Mouse (Mus musculus) macrophage (primary cell): ENCODE measurements around the gene Nrip1. TPM values are rescaled to one million over a fixed set of nuclear protein-coding genes. Genes with fewer than 3 reads are reported as not detected.

Experiments
- H3K27ac ChIP-seq: fragments of 350-480 bp; formaldehyde crosslinking; 2 replicates; pipeline ENCODE4 v1.9.0; 2021
- H3K36me3 ChIP-seq: fragments of 350-480 bp; formaldehyde crosslinking; 2 replicates; pipeline ENCODE4 v1.9.0; 2021; ENCODE audit errors: inconsistent target
- H3K4me3 ChIP-seq: fragments of 350-480 bp; formaldehyde crosslinking; 2 replicates; pipeline ENCODE4 v1.9.0; 2021; ENCODE audit errors: inconsistent target
- H3K79me2 ChIP-seq: fragments of 350-480 bp; formaldehyde crosslinking; 2 replicates; pipeline ENCODE4 v1.9.0; 2021; ENCODE audit errors: inconsistent target
- WGBS: methylation state at CpG from one replicate; pipeline ENCODE4 v1.1.7; 2026; ENCODE audit warnings: inconsistent platforms; ENCODE audit not compliant: missing documents; 5-methylcytosine and 5-hydroxymethylcytosine counted together
- polyA plus RNA-seq: library from polyadenylated mRNA; stranded (reverse); fragments of 250-400 nt; gene quantifications from 3 replicates; pipeline ENCODE4 v1.2.4, GENCODE M21; 2018; ENCODE audit warnings: inconsistent platforms

Nrip1 gene
- polyA plus RNA-seq, 1 experiment from 2014 or later, result 5.8 TPM

DNA sequence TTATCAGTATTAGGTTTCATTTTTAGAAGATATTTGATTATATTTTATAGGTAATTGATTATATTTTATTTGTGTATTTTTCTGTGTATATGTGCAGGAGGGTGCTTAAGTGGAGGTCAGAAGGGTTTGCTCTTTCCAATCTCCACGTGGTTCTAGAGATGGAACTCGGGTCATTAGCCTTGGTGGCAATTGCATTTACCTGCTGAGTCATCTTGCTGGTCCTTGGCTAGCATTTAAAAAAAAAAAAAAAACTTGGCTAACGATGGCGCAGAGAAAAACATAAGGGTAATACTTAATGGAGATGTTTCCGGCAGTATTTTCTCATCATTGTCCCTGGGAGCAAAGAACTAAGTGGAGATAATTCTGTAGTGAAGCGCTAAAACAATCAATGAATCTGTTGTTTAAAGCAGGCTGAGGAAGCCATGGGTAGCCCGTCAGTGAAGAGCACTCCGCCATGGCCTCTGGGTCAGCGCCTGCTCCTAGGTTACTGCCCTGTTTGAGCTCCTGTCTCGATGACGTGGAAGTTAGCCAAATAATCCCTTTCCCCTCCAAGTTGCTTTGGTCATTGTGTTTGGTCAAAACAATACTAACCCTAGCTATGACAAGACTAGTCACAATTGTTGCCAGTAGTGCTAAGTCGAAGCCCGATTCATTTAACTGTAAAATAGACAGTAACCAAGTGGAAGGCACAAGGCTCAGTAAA, 25.8 kb downstream of the Nrip1 start:
- H3K27ac ChIP-seq, result no peak overlapping the region
- H3K36me3 ChIP-seq, result no peaks in the 10 kb centered on the region; the same call in 1 of the 2 replicates
- no peak overlapping the region for H3K4me3 ChIP-seq
- peaks cover 51% of the 10 kb centered on the region; the same call in 1 of the 2 replicates for H3K79me2 ChIP-seq
- WGBS, result 91% methylated on average over 13 of the region's 13 CpGs

DNA sequence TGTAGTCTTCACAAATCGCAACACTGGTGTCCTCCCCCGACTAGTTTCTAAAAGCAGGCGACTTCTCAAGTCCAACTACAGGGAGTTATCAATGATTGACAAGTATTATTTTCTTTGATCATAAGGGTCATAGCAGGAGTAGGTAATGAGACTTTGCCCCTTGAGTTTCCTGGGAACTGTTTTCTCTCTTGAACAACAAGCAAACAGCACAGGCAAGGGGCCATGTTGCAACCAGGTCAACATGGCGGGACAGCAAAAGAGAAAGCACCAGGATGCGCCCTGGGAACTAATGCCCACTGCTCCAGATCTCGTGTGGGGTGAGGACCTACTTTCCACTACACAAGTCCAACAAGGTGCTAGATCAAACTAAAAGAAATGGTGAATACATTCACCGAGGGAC, 27.3 kb downstream of the Nrip1 start:
- Histone ChIP-seq H3K4me3 (no peak overlapping the region), H3K27ac (no peak overlapping the region), H3K79me2 (peaks cover 48% of the 10 kb centered on the region; the same call in 1 of the 2 replicates), H3K36me3 (no peaks in the 10 kb centered on the region)
- 99% methylated on average over 7 of the region's 7 CpGs for WGBS

DNA sequence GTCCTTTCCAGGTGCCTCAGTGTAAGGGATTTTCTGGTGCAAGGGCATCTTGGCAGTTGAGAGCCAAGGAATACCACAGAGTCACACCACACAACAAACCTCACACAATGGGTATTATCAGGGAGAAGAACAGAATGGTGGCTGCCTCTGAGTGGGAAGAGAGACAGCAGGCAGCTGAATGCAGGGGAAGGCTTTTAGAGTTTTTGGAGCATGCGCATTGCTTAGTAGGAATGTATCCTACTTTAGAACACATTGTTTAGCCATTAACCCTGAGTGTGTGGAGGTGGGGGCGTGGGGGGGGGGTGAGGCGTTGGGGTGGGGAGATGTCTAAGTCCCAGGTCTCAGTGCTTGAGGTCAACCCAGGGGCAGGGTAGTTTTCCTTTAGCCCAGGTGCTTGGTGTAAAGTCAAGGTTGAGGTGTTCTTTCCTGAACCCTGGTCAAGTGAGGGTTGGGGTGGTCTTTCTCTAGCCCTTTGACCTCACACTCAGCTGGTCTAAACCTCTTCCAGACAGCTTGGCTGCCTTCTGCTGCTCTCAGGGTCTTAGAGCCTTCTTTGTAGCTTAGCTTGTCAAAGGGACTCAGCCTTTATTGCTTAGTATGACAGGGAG, 28.8 kb downstream of the Nrip1 start:
- 97% methylated on average over 2 of the region's 3 CpGs for WGBS
- Histone ChIP-seq H3K4me3 (no peak overlapping the region), H3K36me3 (no peaks in the 10 kb centered on the region), H3K27ac (no peak overlapping the region), H3K79me2 (peaks cover 63% of the 10 kb centered on the region; the same call in 1 of the 2 replicates)

DNA sequence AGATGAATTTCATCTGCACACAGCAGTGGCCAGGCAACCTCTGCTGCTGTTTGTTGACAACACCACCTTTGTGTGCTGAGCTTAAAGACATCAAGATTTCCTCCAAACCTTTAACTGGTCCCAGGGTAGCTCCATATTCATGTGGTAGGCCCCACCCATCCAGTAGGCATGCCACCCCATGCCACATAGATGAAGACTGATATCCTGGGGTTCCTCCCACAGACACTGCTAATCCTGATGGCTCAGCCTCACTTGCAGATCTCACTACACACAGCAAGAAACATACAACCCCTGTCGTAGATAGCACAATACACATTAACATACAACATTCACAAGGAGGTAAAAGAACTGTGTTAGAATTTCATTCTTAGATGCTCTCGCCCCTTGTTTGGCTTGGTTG, 29.6 kb downstream of the Nrip1 start:
- Histone ChIP-seq H3K27ac (no peak overlapping the region), H3K79me2 (peaks cover 71% of the 10 kb centered on the region; the same call in 1 of the 2 replicates), H3K36me3 (no peaks in the 10 kb centered on the region), H3K4me3 (no peak overlapping the region)
- WGBS, result 87% methylated on average over 2 of the region's 2 CpGs

DNA sequence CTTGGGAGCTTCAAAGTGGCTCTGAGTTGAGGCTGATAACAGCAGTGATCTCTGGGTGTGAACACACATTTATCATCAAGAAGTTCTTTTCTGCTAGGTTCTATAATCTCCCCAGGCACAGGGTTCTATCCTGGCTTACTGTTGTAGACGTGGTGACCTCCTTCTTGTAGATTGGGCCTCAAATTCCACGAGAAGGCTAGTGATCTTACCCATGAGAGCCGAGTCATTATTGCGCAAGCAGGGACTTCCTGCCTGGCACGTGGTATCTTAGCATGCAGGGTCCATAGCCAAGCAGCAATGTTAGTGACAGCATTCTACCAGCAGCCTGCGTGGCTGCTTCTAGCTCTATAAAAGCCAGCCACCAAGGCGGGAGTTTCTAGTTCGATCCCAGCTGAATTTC, 32.0 kb downstream of the Nrip1 start:
- WGBS, result 24% methylated on average over 8 of the region's 8 CpGs
- peaks cover 88% of the 10 kb centered on the region for H3K79me2 ChIP-seq
- peak overlapping the region; percentile 15; the same call in 1 of the 2 replicates for H3K27ac ChIP-seq
- no peaks in the 10 kb centered on the region for H3K36me3 ChIP-seq
- no peak overlapping the region for H3K4me3 ChIP-seq

DNA sequence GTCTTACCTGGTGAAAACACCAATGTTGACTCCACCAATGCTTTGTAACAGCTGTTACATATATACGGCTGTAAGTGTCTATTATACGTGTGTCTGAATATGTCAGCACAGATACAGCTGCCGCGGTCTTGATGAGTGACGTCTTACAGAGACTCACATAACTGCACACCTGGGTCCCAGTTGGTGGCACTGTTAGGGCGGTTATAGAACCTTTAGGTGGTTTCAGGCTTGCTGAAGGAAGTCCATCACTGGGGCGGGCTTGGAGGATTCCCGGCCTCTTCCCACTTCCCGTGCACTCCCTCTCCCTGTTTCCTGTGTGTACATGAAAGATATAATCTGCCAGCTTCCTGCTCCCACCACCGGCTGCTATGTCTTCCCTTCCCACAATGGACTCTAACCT, 34.4 kb downstream of the Nrip1 start:
- WGBS, result 78% methylated on average over 10 of the region's 10 CpGs
- H3K4me3 ChIP-seq, result no peak overlapping the region
- H3K27ac ChIP-seq, result no peak overlapping the region
- H3K79me2 ChIP-seq, result peaks cover 91% of the 10 kb centered on the region
- H3K36me3 ChIP-seq, result no peaks in the 10 kb centered on the region

DNA sequence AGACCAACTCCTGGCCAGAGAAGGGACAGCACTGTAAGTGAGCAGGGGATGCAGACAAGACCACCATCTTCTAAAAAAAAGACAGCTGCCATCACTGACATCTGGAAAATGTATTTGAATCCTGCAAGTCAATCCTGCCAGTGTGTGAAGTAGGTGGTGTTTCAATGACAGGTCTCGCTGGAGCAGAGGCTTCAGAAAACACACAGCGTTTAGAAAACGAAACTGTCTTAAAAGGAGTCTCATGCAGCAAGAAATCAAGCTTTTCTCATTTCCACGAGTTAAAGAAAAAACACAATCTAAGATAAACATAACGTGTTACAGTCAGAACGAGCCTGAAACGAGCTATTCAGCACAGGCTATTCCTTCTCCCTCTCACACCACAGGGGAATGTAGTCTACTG, 36.3 kb downstream of the Nrip1 start:
- Histone ChIP-seq H3K27ac (no peak overlapping the region), H3K4me3 (no peak overlapping the region), H3K36me3 (no peaks in the 10 kb centered on the region), H3K79me2 (peaks cover 91% of the 10 kb centered on the region)
- WGBS, result 83% methylated on average over 7 of the region's 7 CpGs

DNA sequence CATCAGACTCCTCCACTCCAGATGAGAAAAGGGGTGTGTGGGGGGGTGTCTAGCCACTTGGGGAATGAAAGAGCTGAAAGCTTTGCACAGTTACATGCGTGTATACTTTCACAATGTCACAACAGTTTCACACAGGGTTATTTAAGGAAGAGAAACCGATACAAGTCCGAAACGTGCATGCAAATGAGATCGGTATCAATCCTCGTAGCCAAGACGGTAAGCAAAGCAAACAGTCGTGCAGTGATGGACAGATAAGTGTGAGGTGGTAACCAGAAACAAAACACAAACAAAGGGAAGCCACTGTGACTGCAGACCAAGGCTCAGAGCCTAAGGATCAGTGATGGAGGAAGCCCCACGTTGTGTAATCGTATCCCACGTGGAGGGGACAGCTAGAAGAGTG, 36.7 kb downstream of the Nrip1 start:
- 61% methylated on average over 8 of the region's 11 CpGs for WGBS
- no peak overlapping the region for H3K27ac ChIP-seq
- H3K36me3 ChIP-seq, result no peaks in the 10 kb centered on the region
- peaks cover 96% of the 10 kb centered on the region for H3K79me2 ChIP-seq
- H3K4me3 ChIP-seq, result no peak overlapping the region

DNA sequence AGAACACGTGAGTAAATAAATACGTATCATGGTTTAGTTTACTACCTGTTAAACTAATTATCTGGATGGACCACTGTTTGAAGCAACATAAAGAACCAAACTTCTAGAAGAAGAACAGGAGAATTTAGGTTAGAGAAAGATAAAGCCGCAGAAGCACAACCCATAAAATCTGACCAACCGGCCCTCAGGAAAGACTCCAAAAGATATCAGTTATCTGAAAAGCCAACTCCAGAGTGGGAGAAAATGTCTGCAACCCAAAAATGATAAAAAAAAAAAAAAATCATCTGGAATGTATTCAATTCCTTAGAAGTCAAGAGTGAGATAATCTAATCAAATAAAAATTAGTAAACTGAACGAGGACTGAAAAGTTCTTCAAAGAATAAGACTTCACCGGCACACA, 37.7 kb downstream of the Nrip1 start:
- 91% methylated on average over 6 of the region's 6 CpGs for WGBS
- peaks cover 99% of the 10 kb centered on the region for H3K79me2 ChIP-seq
- H3K27ac ChIP-seq, result no peak overlapping the region
- no peaks in the 10 kb centered on the region for H3K36me3 ChIP-seq
- no peak overlapping the region for H3K4me3 ChIP-seq

DNA sequence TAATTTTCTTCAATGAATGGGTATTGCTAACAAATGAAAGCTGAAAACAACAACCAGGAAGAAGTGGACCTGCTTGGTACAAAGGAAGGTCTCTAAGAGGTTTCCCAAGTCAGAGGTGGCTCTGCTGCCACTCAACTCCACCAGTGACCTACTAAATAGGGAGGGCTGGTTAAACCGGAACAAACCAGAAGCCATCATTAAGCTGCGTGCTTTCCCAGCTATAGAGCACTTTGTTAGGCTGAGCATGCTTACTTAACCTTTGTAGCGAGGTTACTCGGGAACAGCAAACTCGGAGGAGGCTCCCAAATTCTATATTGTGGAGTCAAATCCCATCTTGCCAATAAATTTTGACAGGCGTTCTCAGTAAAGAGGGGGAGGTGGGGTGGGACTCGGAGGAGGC, 41.5 kb downstream of the Nrip1 start:
- 96% methylated on average over 7 of the region's 7 CpGs for WGBS
- Histone ChIP-seq H3K36me3 (no peaks in the 10 kb centered on the region), H3K79me2 (peaks cover 63% of the 10 kb centered on the region), H3K4me3 (no peak overlapping the region), H3K27ac (no peak overlapping the region)

DNA sequence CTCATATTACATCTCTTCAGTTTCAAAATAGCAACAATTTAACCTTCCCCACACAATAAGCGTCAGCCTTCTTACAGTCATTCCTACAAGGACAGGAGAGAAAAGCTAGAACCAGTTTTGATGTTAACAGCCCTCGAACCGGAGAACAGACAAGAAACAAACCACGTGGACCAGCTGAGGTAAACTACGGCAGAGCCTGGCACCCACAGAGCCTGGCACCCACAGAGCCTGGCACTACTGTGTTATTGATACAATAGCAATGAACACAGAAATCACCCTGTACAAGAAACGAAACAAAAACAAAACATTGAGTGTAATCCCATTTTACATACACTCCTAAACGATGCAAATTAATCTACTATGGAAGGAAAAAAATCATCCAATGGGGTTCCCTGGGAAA, 42.4 kb downstream of the Nrip1 start:
- Histone ChIP-seq H3K79me2 (peaks cover 54% of the 10 kb centered on the region), H3K36me3 (no peaks in the 10 kb centered on the region), H3K27ac (no peak overlapping the region), H3K4me3 (no peak overlapping the region)
- WGBS, result 92% methylated on average over 7 of the region's 7 CpGs

DNA sequence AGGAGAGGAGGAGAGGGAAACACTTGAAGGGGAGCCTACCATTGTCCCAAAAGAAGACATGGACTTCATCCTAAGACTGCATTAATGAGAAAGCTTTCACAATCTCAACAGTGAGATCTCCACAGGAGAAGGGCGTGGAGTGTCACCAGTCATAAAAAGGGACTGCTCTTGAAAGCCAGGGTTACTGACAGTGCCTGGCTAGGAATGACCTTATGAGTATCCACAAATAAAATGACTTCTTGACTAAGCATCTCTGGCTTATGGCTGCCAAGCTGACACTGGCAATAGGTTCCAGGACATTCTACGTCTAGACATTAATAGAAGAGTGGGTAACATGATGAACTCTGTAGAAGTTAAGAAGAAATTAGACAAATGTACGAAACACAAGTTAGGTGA, 48.3 kb downstream of the Nrip1 start:
- Histone ChIP-seq H3K79me2 (peaks cover 10% of the 10 kb centered on the region; the same call in 1 of the 2 replicates), H3K27ac (no peak overlapping the region), H3K36me3 (no peaks in the 10 kb centered on the region), H3K4me3 (no peak overlapping the region)
- 95% methylated on average over 3 of the region's 3 CpGs for WGBS

DNA sequence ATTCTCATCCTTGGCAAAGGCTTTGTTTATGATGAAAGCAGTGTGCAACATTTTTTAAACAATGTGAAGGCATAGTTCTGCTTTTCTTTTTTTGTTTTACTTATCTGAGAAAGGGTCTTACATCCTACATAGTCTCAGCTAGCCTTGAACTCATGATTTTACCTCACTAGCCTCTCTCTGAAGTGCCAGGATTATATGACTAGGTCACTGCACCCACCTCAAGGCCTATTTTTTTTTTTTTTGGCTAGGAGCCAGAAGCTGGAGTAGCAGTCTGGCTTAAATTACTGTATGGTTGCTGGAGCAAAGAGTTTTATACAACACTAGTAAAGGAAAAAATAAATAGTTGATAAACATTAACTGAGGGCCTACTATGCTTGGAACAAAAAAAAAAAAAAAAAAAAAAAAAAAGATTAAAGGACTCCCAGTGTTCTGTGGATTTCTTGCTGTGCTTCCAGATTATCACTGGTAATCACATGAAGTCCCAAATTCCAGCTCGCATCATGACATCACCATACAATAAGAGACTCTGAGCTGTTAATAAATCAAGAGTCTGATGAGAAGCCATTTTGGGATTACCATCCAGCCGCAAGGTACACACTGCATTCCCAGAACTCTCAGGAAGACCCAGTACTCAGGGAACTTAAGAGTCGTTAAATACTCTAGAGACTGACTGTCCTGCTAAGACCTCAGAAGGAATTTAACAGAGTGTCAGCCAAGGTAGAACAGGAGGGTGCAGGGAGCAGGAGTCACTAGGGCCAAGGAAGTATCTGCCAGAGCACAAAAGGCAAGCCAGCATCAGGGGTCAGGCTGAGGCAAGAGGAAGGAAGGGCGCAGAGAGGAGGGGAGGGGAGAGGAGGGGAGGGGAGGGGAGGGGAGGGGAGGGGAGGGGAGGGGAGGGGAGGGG, 49.0 kb downstream of the Nrip1 start:
- WGBS, result 91% methylated on average over 3 of the region's 4 CpGs
- no peaks in the 10 kb centered on the region for H3K36me3 ChIP-seq

DNA sequence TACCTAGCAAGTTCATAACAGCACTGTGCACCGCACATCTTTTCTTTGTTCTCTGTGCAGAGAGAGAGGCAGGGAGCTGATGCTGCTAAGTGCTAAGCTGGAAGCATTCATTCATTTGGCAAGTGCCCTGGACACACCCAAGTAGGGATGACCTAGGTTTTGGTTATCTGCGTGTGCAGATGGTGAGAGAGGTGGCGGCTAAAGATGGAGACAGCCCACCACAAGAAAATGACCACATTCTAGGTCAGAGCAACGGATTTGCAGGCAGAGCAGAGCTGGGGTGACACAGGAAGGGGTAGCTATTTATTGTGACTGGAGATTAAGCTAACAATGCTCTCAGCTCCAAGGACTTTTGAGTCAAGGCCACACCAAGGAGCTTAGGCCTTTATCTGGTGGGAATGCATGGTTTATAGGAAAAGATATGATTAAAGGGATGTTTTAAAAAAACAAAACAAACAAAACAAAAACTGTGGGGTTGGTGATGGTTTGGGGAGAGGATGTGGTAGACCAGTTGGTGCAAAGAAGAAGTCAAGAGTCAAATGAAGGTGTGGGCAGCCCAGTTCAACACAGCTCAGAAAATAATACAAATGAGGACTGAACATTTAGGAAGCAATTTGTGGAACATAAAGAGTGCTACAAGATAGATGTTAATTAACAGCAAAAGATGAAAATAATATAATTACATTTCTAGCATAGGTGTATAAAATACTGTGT, 49.9 kb downstream of the Nrip1 start:
- Histone ChIP-seq H3K27ac (no peak overlapping the region), H3K79me2 (peaks cover 24% of the 10 kb centered on the region; the same call in 1 of the 2 replicates), H3K4me3 (no peak overlapping the region), H3K36me3 (no peaks in the 10 kb centered on the region)
- 70% methylated on average over 4 of the region's 4 CpGs for WGBS

More for the DNA sequence above, 49.0 kb downstream of the Nrip1 start:
- Histone ChIP-seq H3K27ac (no peak overlapping the region), H3K4me3 (no peak overlapping the region), H3K79me2 (peaks cover 15% of the 10 kb centered on the region; the same call in 1 of the 2 replicates)
